Mouse (Mus musculus) heart, adult 2 months (tissue): Measurements from ENCODE around the gene Alad. TPM values are rescaled to one million over a fixed set of nuclear protein-coding genes. Genes with fewer than 3 reads are reported as not detected.

Experiments used
- DNase-seq, 2 experiments: peaks; one replicate each; pipeline ENCODE4 v3.0.0; 2021
- H3K27ac ChIP-seq: fragments of 200-600 bp; 2 replicates; pipeline ENCODE4 v1.8.1; 2022
- H3K27me3 ChIP-seq: fragments of 200-500 bp; 2 replicates; pipeline ENCODE4 v1.6.1; 2012; ENCODE audit warnings: mild to moderate bottlenecking, low read length, inconsistent platforms, mixed read lengths; ENCODE audit not compliant: control insufficient read depth, insufficient read depth
- H3K36me3 ChIP-seq: fragments of 200-500 bp; 2 replicates; pipeline ENCODE4 v1.6.1; 2012; ENCODE audit warnings: low read length, inconsistent platforms; ENCODE audit not compliant: control insufficient read depth, insufficient read depth
- H3K4me1 ChIP-seq: fragments of 200-500 bp; 2 replicates; pipeline ENCODE4 v1.6.1; 2011; ENCODE audit warnings: low read length; ENCODE audit not compliant: control insufficient read depth, insufficient read depth
- H3K4me3 ChIP-seq: fragments of 200-600 bp; 2 replicates; pipeline ENCODE4 v1.8.1; 2022
- H3K79me2 ChIP-seq: fragments of 200-500 bp; replicated peaks from 2 replicates; pipeline ENCODE4 v1.6.1; 2012; ENCODE audit warnings: mild to moderate bottlenecking, inconsistent platforms, low read length, moderate library complexity, mixed read lengths; ENCODE audit not compliant: control insufficient read depth, insufficient read depth
- H3K9ac ChIP-seq: fragments of 200-500 bp; 2 replicates; pipeline ENCODE4 v1.6.1; 2012; ENCODE audit warnings: low read depth, mild to moderate bottlenecking, control low read depth, inconsistent platforms, low read length, mixed read lengths
- CTCF ChIP-seq: fragments of 200-600 bp; IDR thresholded peaks from 2 replicates; pipeline ENCODE4 v1.8.1; 2022; ENCODE audit warnings: antibody characterized with exemption, mild to moderate bottlenecking, moderate library complexity
- EP300 ChIP-seq: fragments of 200-500 bp; IDR thresholded peaks from 2 replicates; pipeline ENCODE4 v1.6.1; 2011; ENCODE audit warnings: low read depth, low read length, control low read depth; ENCODE audit not compliant: insufficient read depth
- POLR2A ChIP-seq: fragments of 200-500 bp; IDR thresholded peaks from 2 replicates; pipeline ENCODE4 v1.6.1; 2011; ENCODE audit warnings: mild to moderate bottlenecking, low read depth, low read length, control low read depth; ENCODE audit not compliant: insufficient read depth
- WGBS: fragments of 180-500 bp; shearing (Covaris S2); methylation state at CpG from one replicate; pipeline ENCODE4 v1.1.7; 2018; 5-methylcytosine and 5-hydroxymethylcytosine counted together
- intact Hi-C: fragments of 180-260 bp; cut with DNase I; formaldehyde crosslinking; loops from one replicate; pipeline ENCODE4 v1.15.1; 2025
- polyA plus RNA-seq: library from polyadenylated mRNA; depleted of rRNA; stranded (reverse); fragments of >200 nt; gene quantifications from 2 replicates; pipeline ENCODE4 v1.2.3, GENCODE M21; 2012
- total RNA-seq, 2 experiments: library from RNA; stranded (reverse); gene quantifications; 2 replicates each; pipeline ENCODE4 v1.2.3; 2021

Gene Alad
- total and polyA plus RNA-seq, 3 experiments, result 65.6 to 126 (median 70.8) TPM

DNA sequence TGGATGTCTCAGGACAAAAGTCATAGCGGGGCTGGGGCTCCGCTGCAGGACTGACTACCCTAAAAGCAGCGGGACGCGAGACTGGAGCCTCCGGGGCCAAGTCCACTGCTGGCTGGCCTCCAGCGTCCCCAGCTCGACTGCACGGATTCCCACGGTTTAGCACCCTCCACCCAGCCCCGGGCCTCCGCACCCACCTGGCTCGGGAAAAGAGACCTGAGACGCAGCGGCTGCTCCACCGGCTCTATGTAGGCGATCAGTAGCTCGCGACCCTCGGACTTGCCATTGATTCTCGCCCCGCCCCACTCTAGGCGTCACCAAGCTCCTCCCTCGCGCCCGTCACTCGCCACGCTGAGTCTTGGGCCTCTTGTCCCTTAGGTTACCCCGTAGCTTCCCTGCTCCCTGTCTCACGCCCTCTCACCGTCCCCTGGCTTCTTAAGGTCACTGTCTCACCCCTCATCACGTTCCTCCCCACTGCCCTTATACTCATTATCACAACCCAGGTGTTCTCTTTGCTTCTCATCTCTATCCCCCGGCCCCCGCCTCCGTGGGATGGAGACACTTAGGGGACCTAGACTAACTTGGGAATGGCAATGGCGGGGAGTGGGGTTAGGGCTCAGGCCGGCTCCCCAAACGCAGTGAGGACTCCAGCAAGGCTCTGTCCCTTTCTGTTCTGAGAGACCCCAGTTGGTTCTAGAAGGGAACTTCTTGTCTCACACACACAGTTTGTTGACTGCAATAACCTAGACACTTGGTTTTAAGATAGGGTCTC lies 17.6 kb downstream of the Alad start:
- Histone ChIP-seq H3K79me2 (no peaks in the 10 kb centered on the region), H3K9ac (peak overlapping the region; percentile 77), H3K27ac (peak overlapping the region; percentile 76), H3K36me3 (no peaks in the 10 kb centered on the region), H3K4me1 (peaks cover 4% of the 10 kb centered on the region; the same call in 1 of the 2 replicates), H3K27me3 (no peaks in the 10 kb centered on the region), H3K4me3 (peak overlapping the region; percentile 78)
- intact Hi-C loops, result loop anchor here (2.0 to 5.0 kb wide), 2 partner anchors 15 to 95 kb away; partner anchors contain the start of genes Cdc26 and Prpf4
- TF ChIP-seq POLR2A (peak; percentile 95), EP300 (peak; percentile 65; the same call in 1 of the 2 replicates), CTCF (no peak)
- peak; percentile 92 to 94 for DNase-seq
- WGBS, result 1% methylated on average over 38 of the region's 38 CpGs

DNA sequence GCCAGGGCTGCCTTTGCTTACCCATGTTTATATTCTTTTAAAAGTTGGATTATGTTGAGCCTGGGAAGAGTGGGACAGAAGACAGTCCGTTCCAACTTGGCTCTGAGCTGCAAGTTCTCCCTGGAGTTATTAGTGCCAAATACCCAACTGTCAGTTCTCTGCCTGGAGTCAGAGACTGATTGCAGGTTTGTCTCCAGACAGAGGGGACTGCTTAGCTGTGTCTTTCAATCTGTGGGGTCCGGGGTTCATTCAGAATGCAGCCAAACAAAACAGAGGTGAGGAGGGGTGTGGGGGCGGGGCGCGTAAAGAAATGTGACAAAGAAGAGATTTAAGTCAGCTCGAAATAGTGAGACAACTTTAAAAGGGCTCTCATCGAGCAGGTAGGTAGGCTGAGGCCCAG lies 18.2 kb downstream of the Alad start:
- Histone ChIP-seq H3K79me2 (no peaks in the 10 kb centered on the region), H3K9ac (peak overlapping the region; percentile 66), H3K27ac (peak overlapping the region; percentile 76), H3K36me3 (no peaks in the 10 kb centered on the region), H3K4me3 (peak overlapping the region; percentile 78), H3K27me3 (no peaks in the 10 kb centered on the region), H3K4me1 (peaks cover 7% of the 10 kb centered on the region; the same call in 1 of the 2 replicates)
- TF ChIP-seq EP300, result no peak
- no peak for TF ChIP-seq CTCF
- no peak for TF ChIP-seq POLR2A
- 1% methylated on average over 7 of the region's 7 CpGs for WGBS
- DNase-seq, result no peak
- intact Hi-C loops, result loop anchor here (5.0 kb wide), 1 partner anchor 94 kb away; the partner anchor contains the start of genes Cdc26 and Prpf4

DNA sequence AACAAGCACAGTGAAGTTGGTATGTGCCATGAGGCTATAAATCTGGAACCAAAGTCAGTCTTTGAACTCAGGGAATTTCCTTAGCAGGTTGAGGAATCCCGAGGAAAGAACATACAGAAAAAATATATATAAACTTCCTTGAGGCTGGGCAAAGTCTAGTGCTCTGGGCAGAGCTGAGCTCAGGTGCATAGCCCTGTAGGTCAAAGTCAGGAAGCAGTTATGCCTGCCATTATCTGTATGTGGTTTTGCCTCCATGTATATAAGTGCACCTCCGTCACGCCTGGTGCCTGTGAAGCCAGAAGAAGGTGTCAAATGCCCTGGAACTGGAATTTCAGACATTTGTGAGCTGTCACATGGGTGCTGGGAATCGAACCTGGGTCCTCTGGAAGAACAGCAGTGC lies 18.9 kb downstream of the Alad start:
- H3K27ac ChIP-seq, result no peak overlapping the region
- no peak overlapping the region for H3K4me3 ChIP-seq
- H3K4me1 ChIP-seq, result peaks cover 8% of the 10 kb centered on the region; the same call in 1 of the 2 replicates
- intact Hi-C loops, result loop anchor here (5.0 kb wide), 1 partner anchor 93 kb away; the partner anchor contains the start of genes Cdc26 and Prpf4
- no peak for DNase-seq
- 86% methylated on average over 4 of the region's 4 CpGs for WGBS
- no peak overlapping the region for H3K9ac ChIP-seq
- no peaks in the 10 kb centered on the region for H3K36me3 ChIP-seq
- H3K79me2 ChIP-seq, result no peaks in the 10 kb centered on the region
- no peaks in the 10 kb centered on the region for H3K27me3 ChIP-seq
- TF ChIP-seq EP300 (no peak), POLR2A (no peak), CTCF (no peak)

DNA sequence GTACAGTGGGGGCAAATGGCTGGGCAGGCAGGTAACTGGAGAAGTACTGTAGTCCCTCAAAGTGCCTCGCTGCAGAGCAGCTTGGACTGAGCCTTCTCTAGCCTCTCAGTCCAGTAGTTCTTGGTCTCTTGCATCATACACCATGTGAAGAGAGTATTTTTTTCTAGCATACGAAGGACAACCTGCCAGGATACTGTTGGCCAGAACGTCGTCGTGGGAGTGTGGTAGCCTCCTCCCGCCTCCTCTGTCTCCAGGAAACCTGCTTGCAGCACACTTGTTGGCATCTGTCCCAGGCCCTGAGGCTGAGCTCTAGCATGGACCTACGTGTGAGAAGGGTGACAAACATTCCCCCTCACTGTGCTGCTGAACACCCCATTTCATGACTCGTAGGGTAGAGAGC lies 22.9 kb downstream of the Alad start:
- H3K27me3 ChIP-seq, result no peaks in the 10 kb centered on the region
- TF ChIP-seq CTCF (no peak), POLR2A (no peak), EP300 (no peak)
- no peak overlapping the region for H3K4me3 ChIP-seq
- H3K27ac ChIP-seq, result no peak overlapping the region
- no peaks in the 10 kb centered on the region for H3K79me2 ChIP-seq
- intact Hi-C loops, result no loop called here
- H3K36me3 ChIP-seq, result no peaks in the 10 kb centered on the region
- no peak overlapping the region for H3K9ac ChIP-seq
- peaks cover 6% of the 10 kb centered on the region; the same call in 1 of the 2 replicates for H3K4me1 ChIP-seq
- WGBS, result 15% methylated on average over 8 of the region's 8 CpGs
- peak; percentile 45 to 63 for DNase-seq

DNA sequence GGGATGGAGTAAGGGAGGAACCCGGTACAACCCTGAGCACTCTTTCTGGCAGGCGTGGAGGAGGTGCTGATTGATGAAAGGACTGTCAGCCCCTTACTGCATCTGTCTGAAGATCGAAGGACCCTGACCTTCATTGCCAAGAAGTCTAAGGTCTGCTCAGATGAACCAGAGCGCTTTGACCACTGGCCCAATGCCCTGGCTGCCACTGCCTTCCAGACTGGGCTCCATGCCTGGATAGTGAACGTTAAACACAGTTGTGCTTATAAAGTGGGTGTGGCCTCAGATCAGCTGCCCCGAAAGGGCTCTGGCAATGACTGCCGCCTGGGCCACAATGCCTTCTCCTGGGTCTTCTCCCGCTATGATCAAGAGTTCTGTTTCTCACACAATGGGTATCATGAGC lies 23.8 kb downstream of the Alad start:
- WGBS, result 43% methylated on average over 8 of the region's 8 CpGs
- Histone ChIP-seq H3K9ac (no peak overlapping the region), H3K4me3 (no peak overlapping the region)

DNA sequence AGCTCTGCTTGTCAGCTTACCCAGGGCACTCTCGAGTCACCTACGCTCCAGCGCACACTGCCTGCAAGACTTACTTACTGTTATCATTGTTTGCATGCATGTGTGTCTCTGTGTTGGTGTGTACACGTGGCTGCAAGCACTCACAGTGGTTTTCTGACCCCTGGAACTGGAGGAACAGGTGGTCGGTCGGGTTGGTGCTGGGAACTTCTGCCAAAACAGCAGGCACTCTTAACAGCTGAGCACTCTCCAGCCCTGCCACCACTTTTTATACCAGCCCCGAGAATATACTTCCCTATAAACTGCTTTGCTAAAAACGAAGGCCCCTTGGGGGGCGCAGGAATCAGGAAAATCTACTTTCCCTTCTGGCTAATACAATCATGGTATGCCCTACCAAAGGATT lies 25.5 kb downstream of the Alad start:
- Histone ChIP-seq H3K9ac (no peak overlapping the region), H3K27me3 (no peaks in the 10 kb centered on the region), H3K4me1 (peaks cover 6% of the 10 kb centered on the region; the same call in 1 of the 2 replicates), H3K79me2 (no peaks in the 10 kb centered on the region), H3K27ac (no peak overlapping the region), H3K4me3 (no peak overlapping the region), H3K36me3 (no peaks in the 10 kb centered on the region)
- intact Hi-C loops, result no loop called here
- peak in 1 of 2 experiments; percentile 12 for DNase-seq
- WGBS, result 55% methylated on average over 9 of the region's 9 CpGs
- TF ChIP-seq CTCF (no peak), EP300 (no peak), POLR2A (no peak)

More for the DNA sequence above, 23.8 kb downstream of the Alad start:
- H3K27ac ChIP-seq, result no peak overlapping the region
- H3K27me3 ChIP-seq, result no peaks in the 10 kb centered on the region
- TF ChIP-seq CTCF (no peak), POLR2A (0 out of 2 replicates have a peak, but pooled peaks have one; percentile 13)
- H3K4me1 ChIP-seq, result peaks cover 6% of the 10 kb centered on the region; the same call in 1 of the 2 replicates
- H3K79me2 ChIP-seq, result no peaks in the 10 kb centered on the region
- DNase-seq, result peak; percentile 55 to 68
- intact Hi-C loops, result no loop called here
- H3K36me3 ChIP-seq, result no peaks in the 10 kb centered on the region
